Mouse (Mus musculus) E14TG2a.4 (cell line): ENCODE data around the gene Pgam5.

Experiments used
- CTCF ChIP-seq: conservative IDR thresholded peaks from 2 replicates; pipeline ENCODE4 v1.5.1; 2014; ENCODE audit warnings: low read length
- NANOG ChIP-seq: IDR thresholded peaks from 2 replicates; pipeline ENCODE4 v1.6.1; 2014; ENCODE audit warnings: borderline replicate concordance, low read length, mixed read lengths

- TF ChIP-seq CTCF = no peak
- TF ChIP-seq NANOG = no peak
Measured at GRCm38 (mm10) chr5:110276910-110277309, 7.2 kb upstream of the Pgam5 start.
